Mouse (Mus musculus): ENCODE results near the gene Baz2b. TPM values are rescaled to one million over a fixed set of nuclear protein-coding genes. Genes with fewer than 3 reads are reported as not detected.

Gene Baz2b
- polyA plus RNA-seq, 1 experiment from 2014 or later: 56.7 TPM

DNA sequence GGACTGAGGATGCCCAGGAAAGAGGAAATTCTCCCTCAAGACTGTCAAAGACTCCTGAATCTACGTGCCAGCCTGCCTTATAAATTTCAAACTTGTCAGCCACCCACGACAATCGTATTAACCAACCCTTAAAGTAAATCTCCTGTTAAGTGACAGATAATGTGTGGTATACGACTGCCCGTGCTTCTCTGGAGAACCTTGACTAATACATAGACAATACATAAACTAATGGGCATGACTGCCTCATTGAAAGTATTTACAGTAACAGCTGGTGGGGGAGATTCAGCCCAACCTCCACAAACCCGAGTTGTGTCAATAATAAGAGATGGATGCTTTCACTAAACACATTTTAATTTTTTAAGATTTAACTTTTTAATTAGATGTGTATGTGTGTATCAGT, 3.8 kb downstream of the Baz2b start:
- 66% methylated on average over 6 of the region's 6 CpGs for WGBS
- Histone ChIP-seq H3K27me3 (ENCODE audit: control insufficient read depth, insufficient read depth, low read depth, low read length) (no peaks in the 10 kb centered on the region), H3K36me3 (ENCODE audit: control insufficient read depth, insufficient read depth, low read length) (peaks cover 4% of the 10 kb centered on the region; the same call in 1 of the 2 replicates), H3K4me2 (ENCODE audit: low read depth, low read length) (no peak overlapping the region), H3K9ac (ENCODE audit: low read length) (no peak overlapping the region), H3K27ac (ENCODE audit: low read length) (no peak overlapping the region), H3K9me3 (ENCODE audit: control insufficient read depth, low read length) (no peaks in the 10 kb centered on the region), H3K4me1 (replicated peaks; ENCODE audit: control insufficient read depth, insufficient read depth, low read length) (peaks cover 7% of the 10 kb centered on the region), H3K4me3 (ENCODE audit: low read length) (no peak overlapping the region)
- no peak for ATAC-seq (ENCODE audit: low read depth)

DNA sequence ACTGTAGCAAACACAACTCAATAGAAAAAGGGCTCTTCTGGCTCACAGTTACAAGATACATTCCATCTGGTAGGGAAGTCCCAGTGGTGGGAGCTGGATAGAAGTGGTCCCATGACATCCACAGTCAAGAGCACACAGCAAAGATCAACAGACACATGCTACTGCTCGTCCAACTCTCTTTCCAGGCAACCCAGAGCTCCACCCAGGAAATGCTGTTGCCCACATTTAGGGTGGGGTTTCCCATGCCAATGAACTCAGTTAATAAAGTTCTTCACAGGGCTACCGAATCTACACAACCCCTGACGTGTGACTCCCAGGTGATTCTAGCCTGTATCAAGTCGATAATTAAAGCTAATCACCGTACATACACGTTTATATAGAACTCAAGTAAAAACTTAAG, 5.5 kb downstream of the Baz2b start:
- Histone ChIP-seq H3K4me3 (ENCODE audit: low read length) (no peak overlapping the region), H3K27me3 (ENCODE audit: control insufficient read depth, insufficient read depth, low read depth, low read length) (no peaks in the 10 kb centered on the region), H3K4me1 (replicated peaks; ENCODE audit: control insufficient read depth, insufficient read depth, low read length) (peaks cover 7% of the 10 kb centered on the region; the same call in 1 of the 2 replicates), H3K36me3 (ENCODE audit: control insufficient read depth, insufficient read depth, low read length) (peaks cover 4% of the 10 kb centered on the region; the same call in 1 of the 2 replicates), H3K27ac (ENCODE audit: low read length) (no peak overlapping the region), H3K9me3 (ENCODE audit: control insufficient read depth, low read length) (no peaks in the 10 kb centered on the region), H3K9ac (ENCODE audit: low read length) (no peak overlapping the region), H3K4me2 (ENCODE audit: low read depth, low read length) (no peak overlapping the region)
- WGBS: 80% methylated on average over 6 of the region's 6 CpGs
- no peak for ATAC-seq (ENCODE audit: low read depth)

DNA sequence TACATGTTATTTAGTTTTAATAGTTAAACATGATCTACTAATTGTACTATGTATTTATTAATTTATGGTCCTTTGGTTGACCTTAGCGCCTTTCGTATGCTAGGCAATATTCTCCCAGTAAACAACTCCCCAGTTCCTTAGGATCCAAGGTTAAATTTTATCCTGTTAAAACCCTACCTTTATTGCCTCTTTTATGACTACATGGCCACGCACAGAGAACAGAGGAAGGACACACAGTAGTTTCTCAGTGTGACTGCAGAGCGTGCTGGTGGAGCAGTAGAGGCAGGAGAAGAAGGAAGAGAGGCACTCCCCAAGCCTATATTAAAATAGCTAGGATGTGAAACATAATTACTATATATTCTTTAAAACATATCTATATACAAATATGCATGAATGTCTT, 5.9 kb downstream of the Baz2b start:
- no peaks in the 10 kb centered on the region for H3K9me3 ChIP-seq (ENCODE audit: control insufficient read depth, low read length)
- H3K27ac ChIP-seq (ENCODE audit: low read length): no peak overlapping the region
- H3K4me2 ChIP-seq (ENCODE audit: low read depth, low read length): no peak overlapping the region
- H3K4me1 ChIP-seq (replicated peaks; ENCODE audit: control insufficient read depth, insufficient read depth, low read length): peaks cover 7% of the 10 kb centered on the region; the same call in 1 of the 2 replicates
- no peak overlapping the region for H3K9ac ChIP-seq (ENCODE audit: low read length)
- no peak for ATAC-seq (ENCODE audit: low read depth)
- peaks cover 4% of the 10 kb centered on the region; the same call in 1 of the 2 replicates for H3K36me3 ChIP-seq (ENCODE audit: control insufficient read depth, insufficient read depth, low read length)
- WGBS: 95% methylated on average over 4 of the region's 4 CpGs
- H3K4me3 ChIP-seq (ENCODE audit: low read length): no peak overlapping the region
- no peaks in the 10 kb centered on the region for H3K27me3 ChIP-seq (ENCODE audit: control insufficient read depth, insufficient read depth, low read depth, low read length)

DNA sequence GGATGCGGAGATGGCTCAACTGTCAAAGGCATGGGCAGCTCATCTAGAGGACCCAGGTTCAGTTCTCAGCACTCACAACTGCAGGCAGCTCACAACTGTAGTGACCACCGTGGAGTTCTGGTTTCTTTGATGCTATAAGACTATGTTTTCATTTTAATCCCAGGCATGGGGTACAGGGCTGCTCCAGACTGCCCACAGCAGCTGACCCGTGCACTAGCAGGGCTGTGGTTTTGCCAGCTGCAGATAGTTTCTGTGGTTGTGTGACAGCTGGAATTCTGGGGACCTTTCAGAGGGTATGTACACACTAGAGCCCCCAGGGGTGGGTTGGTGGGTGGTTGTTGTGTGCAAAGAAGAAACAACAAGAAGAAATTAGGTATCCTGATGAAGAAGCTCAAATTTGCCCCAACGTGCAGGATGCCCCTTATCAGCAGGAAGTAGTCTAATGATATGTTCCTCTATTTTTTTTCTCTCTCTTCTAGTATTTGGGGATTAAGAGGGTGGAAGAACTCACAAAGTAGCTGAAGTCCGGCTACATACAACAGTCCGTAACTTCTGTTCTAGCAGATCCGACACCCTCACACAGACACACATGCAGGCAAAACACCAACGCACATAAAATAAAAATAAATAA, 6.6 kb downstream of the Baz2b start:
- Histone ChIP-seq H3K4me1 (replicated peaks; ENCODE audit: control insufficient read depth, insufficient read depth, low read length) (peaks cover 4% of the 10 kb centered on the region; the same call in 1 of the 2 replicates), H3K9ac (ENCODE audit: low read length) (no peak overlapping the region), H3K4me3 (ENCODE audit: low read length) (no peak overlapping the region), H3K27me3 (ENCODE audit: control insufficient read depth, insufficient read depth, low read depth, low read length) (no peaks in the 10 kb centered on the region), H3K9me3 (ENCODE audit: control insufficient read depth, low read length) (no peaks in the 10 kb centered on the region), H3K4me2 (ENCODE audit: low read depth, low read length) (no peak overlapping the region), H3K36me3 (ENCODE audit: control insufficient read depth, insufficient read depth, low read length) (peaks cover 4% of the 10 kb centered on the region; the same call in 1 of the 2 replicates), H3K27ac (ENCODE audit: low read length) (no peak overlapping the region)
- no peak for ATAC-seq (ENCODE audit: low read depth)
- 79% methylated on average over 8 of the region's 8 CpGs for WGBS

DNA sequence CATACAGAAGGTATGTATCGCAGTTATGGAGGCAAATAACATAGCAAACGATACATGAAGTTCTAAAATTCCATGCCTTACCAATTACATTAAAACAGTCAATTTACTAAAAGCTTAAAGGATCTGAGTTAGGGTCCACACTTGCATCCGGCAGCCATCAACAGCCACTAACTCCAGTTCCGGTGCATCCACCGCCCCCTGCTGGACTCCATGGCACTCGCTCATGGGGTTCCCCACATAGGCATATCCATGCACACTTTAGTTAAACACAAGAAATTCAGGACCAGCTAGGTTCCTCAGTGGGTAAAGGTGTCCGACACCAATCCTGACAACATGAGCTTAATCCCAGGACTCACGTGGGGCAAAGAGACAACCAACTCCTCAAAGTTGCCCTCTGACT, 9.0 kb downstream of the Baz2b start:
- H3K4me1 ChIP-seq (replicated peaks; ENCODE audit: control insufficient read depth, insufficient read depth, low read length): no peaks in the 10 kb centered on the region
- no peak for ATAC-seq (ENCODE audit: low read depth)
- WGBS: 55% methylated on average over 8 of the region's 8 CpGs
- H3K36me3 ChIP-seq (ENCODE audit: control insufficient read depth, insufficient read depth, low read length): peaks cover 4% of the 10 kb centered on the region; the same call in 1 of the 2 replicates
- no peak overlapping the region for H3K4me3 ChIP-seq (ENCODE audit: low read length)
- no peak overlapping the region for H3K27ac ChIP-seq (ENCODE audit: low read length)
- no peak overlapping the region for H3K9ac ChIP-seq (ENCODE audit: low read length)
- H3K4me2 ChIP-seq (ENCODE audit: low read depth, low read length): no peak overlapping the region
- no peaks in the 10 kb centered on the region for H3K27me3 ChIP-seq (ENCODE audit: control insufficient read depth, insufficient read depth, low read depth, low read length)
- H3K9me3 ChIP-seq (ENCODE audit: control insufficient read depth, low read length): no peaks in the 10 kb centered on the region

DNA sequence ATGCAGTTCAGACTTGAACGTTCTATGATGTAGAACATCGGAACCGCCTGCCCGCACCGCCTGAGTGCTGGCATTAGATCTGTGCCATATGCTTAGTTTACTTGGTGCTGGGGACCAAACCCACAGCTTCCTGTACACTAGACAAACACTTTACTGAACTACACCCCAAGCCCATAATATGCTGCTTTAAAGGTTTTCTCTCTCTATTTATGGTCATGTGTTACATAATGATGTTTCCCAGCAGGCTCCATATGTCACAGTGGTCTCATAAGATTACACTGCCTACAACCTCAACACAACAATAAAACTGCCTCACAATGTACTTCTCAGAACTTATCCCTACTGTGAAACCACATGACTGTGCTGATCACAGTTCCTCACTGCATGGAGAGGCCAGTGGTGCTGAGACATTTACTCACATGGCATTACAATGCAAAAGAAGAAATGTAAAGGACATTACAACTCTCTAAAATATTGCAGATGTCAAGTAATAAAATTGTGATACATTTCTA, 9.5 kb downstream of the Baz2b start:
- Histone ChIP-seq H3K27ac (ENCODE audit: low read length) (no peak overlapping the region), H3K36me3 (ENCODE audit: control insufficient read depth, insufficient read depth, low read length) (peaks cover 3% of the 10 kb centered on the region; the same call in 1 of the 2 replicates), H3K4me1 (replicated peaks; ENCODE audit: control insufficient read depth, insufficient read depth, low read length) (no peaks in the 10 kb centered on the region), H3K9me3 (ENCODE audit: control insufficient read depth, low read length) (no peaks in the 10 kb centered on the region), H3K4me3 (ENCODE audit: low read length) (no peak overlapping the region), H3K9ac (ENCODE audit: low read length) (no peak overlapping the region), H3K27me3 (ENCODE audit: control insufficient read depth, insufficient read depth, low read depth, low read length) (no peaks in the 10 kb centered on the region), H3K4me2 (ENCODE audit: low read depth, low read length) (no peak overlapping the region)
- ATAC-seq (ENCODE audit: low read depth): no peak
- 93% methylated on average over 5 of the region's 5 CpGs for WGBS

DNA sequence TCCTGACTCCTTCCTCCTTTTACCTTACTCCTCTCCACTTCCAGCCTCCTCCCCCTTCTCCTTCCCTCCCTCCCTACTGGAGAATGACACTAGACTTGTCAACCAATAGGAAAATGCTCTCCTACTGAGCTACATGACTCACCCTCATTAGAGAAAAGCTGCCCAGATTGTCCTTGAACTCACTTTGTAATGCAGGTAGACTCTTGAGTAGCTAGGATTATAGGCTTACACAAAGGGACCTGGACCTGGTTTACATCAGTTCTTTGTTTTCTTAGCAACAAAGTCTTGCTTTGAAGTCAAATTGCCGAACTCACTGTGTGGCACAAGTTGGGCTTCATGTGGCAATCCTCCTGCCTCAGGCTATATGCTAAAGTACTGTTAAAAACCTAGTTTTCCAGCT, 12.8 kb downstream of the Baz2b start:
- Histone ChIP-seq H3K27ac (ENCODE audit: low read length) (no peak overlapping the region), H3K36me3 (ENCODE audit: control insufficient read depth, insufficient read depth, low read length) (no peaks in the 10 kb centered on the region), H3K4me2 (ENCODE audit: low read depth, low read length) (no peak overlapping the region), H3K9ac (ENCODE audit: low read length) (no peak overlapping the region), H3K27me3 (ENCODE audit: control insufficient read depth, insufficient read depth, low read depth, low read length) (no peaks in the 10 kb centered on the region), H3K9me3 (ENCODE audit: control insufficient read depth, low read length) (no peaks in the 10 kb centered on the region), H3K4me1 (replicated peaks; ENCODE audit: control insufficient read depth, insufficient read depth, low read length) (no peaks in the 10 kb centered on the region), H3K4me3 (ENCODE audit: low read length) (no peak overlapping the region)
- WGBS: 71% methylated on average over 1 of the region's 1 CpGs
- no peak for ATAC-seq (ENCODE audit: low read depth)

DNA sequence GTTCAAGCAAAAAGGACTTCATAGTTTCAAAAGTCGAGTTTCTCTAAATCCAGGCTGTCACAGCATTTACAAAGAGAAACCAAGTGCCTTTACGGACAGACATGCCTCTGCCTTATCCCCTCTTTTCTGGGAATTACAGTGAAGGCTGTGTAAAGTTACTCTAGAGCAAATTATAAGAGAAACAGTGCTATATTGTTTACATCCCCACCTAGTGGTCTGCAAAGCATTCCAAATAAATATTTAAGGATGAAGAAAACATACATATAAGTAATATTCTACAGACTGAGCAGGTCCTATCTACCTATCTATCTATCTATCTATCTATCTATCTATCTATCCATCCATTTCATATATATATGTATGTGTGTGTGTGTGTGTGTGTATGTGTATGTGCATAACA, 27.9 kb downstream of the Baz2b start:
- 46% methylated on average over 2 of the region's 2 CpGs for WGBS
- no peak for ATAC-seq (ENCODE audit: low read depth)

DNA sequence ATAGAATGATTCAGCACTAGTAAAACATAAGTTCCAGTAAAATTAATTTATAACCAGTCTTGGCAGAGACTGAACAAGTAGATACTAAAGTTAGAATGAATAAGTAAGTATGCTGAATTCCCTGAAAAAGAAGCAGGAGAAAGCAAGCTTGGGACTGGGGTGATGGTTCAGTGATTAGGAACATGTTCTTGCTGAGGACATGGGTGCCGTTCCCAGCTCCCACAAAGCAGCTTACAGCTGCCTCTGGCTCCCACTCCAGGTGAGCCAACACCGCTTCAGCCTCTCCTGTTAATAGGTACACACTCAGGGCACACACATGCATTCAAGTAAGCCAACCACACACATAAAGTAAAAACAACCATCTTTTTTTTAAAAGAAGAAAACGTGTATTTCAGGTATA, 32.1 kb downstream of the Baz2b start:
- Histone ChIP-seq H3K9me3 (ENCODE audit: control insufficient read depth, low read length) (no peaks in the 10 kb centered on the region), H3K4me3 (ENCODE audit: low read length) (no peak overlapping the region), H3K27ac (ENCODE audit: low read length) (no peak overlapping the region), H3K9ac (ENCODE audit: low read length) (no peak overlapping the region), H3K36me3 (ENCODE audit: control insufficient read depth, insufficient read depth, low read length) (no peaks in the 10 kb centered on the region), H3K4me1 (replicated peaks; ENCODE audit: control insufficient read depth, insufficient read depth, low read length) (no peaks in the 10 kb centered on the region), H3K27me3 (ENCODE audit: control insufficient read depth, insufficient read depth, low read depth, low read length) (no peaks in the 10 kb centered on the region), H3K4me2 (ENCODE audit: low read depth, low read length) (no peak overlapping the region)
- 79% methylated on average over 3 of the region's 3 CpGs for WGBS
- no peak for ATAC-seq (ENCODE audit: low read depth)

More for the DNA sequence above, 27.9 kb downstream of the Baz2b start:
- H3K4me2 ChIP-seq (ENCODE audit: low read depth, low read length): no peak overlapping the region
- H3K27ac ChIP-seq (ENCODE audit: low read length): no peak overlapping the region
- H3K9ac ChIP-seq (ENCODE audit: low read length): no peak overlapping the region
- H3K36me3 ChIP-seq (ENCODE audit: control insufficient read depth, insufficient read depth, low read length): no peaks in the 10 kb centered on the region
- no peak overlapping the region for H3K4me3 ChIP-seq (ENCODE audit: low read length)
- H3K27me3 ChIP-seq (ENCODE audit: control insufficient read depth, insufficient read depth, low read depth, low read length): no peaks in the 10 kb centered on the region
- no peaks in the 10 kb centered on the region for H3K9me3 ChIP-seq (ENCODE audit: control insufficient read depth, low read length)
- H3K4me1 ChIP-seq (replicated peaks; ENCODE audit: control insufficient read depth, insufficient read depth, low read length): no peaks in the 10 kb centered on the region
